Mouse (Mus musculus) monocyte, adult 5-6 weeks (primary cell): ENCODE data around the gene Igfbp2. TPM values are rescaled to one million over a fixed set of nuclear protein-coding genes. Genes with fewer than 3 reads are reported as not detected.

Experiments used
- ATAC-seq: fragments of 153-309, 156-312 bp; replicated peaks from 2 replicates; pipeline ENCODE4 v1.8.0; 2017; ENCODE audit warnings: mild to moderate bottlenecking; ENCODE audit not compliant: low TSS enrichment, insufficient number of reproducible peaks, severe bottlenecking, poor library complexity, low FRiP score
- total RNA-seq: library from RNA; stranded (forward); fragments of 200-1000, 200-491, 200-594 nt; gene quantifications from 3 replicates; pipeline ENCODE4 v1.2.3, GENCODE M21; 2017

Igfbp2 gene
- total RNA-seq, 1 experiment from 2014 or later, result not detected

- ATAC-seq, result no peak
These were observed 44.3 kb downstream of the Igfbp2 start for GRCm38 (mm10) chr1:72868429-72869215.

GRCm38 (mm10) chr1:72869275-72869674, 45.0 kb downstream of the Igfbp2 start:
- no peak for ATAC-seq

GRCm38 (mm10) chr1:72869681-72870614, 45.6 kb downstream of the Igfbp2 start:
- no peak for ATAC-seq

- no peak for ATAC-seq
These were observed 46.5 kb downstream of the Igfbp2 start for GRCm38 (mm10) chr1:72870615-72871336.

- ATAC-seq, result no peak
These were observed 47.0 kb downstream of the Igfbp2 start for GRCm38 (mm10) chr1:72871337-72871696.

- ATAC-seq, result no peak
These were observed 47.6 kb downstream of the Igfbp2 start for GRCm38 (mm10) chr1:72871697-72872411.

GRCm38 (mm10) chr1:72872521-72872920, 48.2 kb downstream of the Igfbp2 start:
- no peak for ATAC-seq

GRCm38 (mm10) chr1:72873078-72873477, 48.8 kb downstream of the Igfbp2 start:
- ATAC-seq, result no peak

- no peak for ATAC-seq
These were observed 49.4 kb downstream of the Igfbp2 start for GRCm38 (mm10) chr1:72873511-72874286.

GRCm38 (mm10) chr1:72874287-72875211, 50.2 kb downstream of the Igfbp2 start, which contains the start of gene Igfbp5:
Gene Igfbp5 (minus strand): TSS chr1:72874884.
- no peak for ATAC-seq

- ATAC-seq, result no peak
These were observed 51.4 kb downstream of the Igfbp2 start for GRCm38 (mm10) chr1:72875708-72876107.

GRCm38 (mm10) chr1:72876111-72876510, 51.8 kb downstream of the Igfbp2 start:
- ATAC-seq, result no peak

- ATAC-seq, result no peak
These were observed 53.6 kb downstream of the Igfbp2 start for GRCm38 (mm10) chr1:72877892-72878291.

- no peak for ATAC-seq
These were observed 54.4 kb downstream of the Igfbp2 start for GRCm38 (mm10) chr1:72878473-72879318.

- ATAC-seq, result no peak
These were observed 55.0 kb downstream of the Igfbp2 start for GRCm38 (mm10) chr1:72879319-72879634.
